Mouse (Mus musculus) megakaryocyte-erythroid progenitor cell, adult 5-6 weeks (primary cell): Measurements from ENCODE around the gene Ms4a10. TPM values are rescaled to one million over a fixed set of nuclear protein-coding genes. Genes with fewer than 3 reads are reported as not detected.

Experiments used
- ATAC-seq: replicated peaks from 2 replicates; pipeline ENCODE4 v1.8.0; 2016; ENCODE audit warnings: mild to moderate bottlenecking, inconsistent platforms; ENCODE audit not compliant: severe bottlenecking, poor library complexity, low FRiP score, low TSS enrichment
- total RNA-seq, 2 experiments: library from RNA; stranded (forward) in 1 of 2; stranded (reverse) in 1 of 2; fragments of 200-1000, 215-1000 nt in 1 of 2; fragments of >200 nt in 1 of 2; fragmentation: Nextera tagmentation in 1 of 2; gene quantifications; 2 replicates each; pipeline ENCODE4 v1.2.3; 2014 to 2017

Gene Ms4a10
- total RNA-seq, 2 experiments from 2014 or later: not detected

DNA sequence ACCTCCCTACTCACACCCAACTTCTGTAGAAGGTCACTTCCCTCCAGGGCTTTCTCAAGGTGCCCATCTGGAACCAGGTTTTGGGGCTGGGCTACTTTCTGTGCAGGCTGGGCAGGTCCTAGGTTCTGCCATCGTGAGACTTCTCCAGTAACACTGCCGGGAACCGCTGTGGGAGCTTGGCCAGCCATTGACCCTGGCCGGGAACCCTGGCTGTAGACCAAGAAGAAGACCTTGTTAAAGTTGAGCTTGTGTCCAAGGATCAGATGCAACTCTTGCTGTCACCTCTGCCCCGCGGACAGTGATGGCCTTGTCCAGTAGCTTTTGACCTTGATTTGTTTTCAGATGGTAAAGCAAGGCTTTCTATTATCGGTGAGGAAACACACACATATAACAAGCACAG lies 5.9 kb downstream of the Ms4a10 start:
- no peak for ATAC-seq

DNA sequence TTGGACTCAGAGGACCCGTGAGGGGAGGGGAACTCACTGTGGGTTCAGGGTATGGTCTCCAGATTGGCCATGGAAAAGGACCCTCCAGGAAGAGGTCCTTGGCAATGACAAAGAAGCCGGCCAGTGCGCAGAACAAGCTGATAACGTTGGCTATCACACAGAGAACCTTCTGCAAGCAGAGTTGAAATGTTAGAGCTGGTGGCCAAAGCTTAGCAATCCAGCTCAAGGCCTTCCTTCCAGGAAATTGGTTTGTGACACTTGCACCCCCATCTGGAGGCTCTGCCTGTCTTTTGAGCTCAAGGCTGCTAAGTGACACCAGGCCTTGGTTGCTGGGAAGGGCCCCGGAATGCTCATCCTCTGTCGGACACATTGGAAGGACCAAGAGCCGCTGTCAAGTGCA lies 8.7 kb downstream of the Ms4a10 start:
- no peak for ATAC-seq

DNA sequence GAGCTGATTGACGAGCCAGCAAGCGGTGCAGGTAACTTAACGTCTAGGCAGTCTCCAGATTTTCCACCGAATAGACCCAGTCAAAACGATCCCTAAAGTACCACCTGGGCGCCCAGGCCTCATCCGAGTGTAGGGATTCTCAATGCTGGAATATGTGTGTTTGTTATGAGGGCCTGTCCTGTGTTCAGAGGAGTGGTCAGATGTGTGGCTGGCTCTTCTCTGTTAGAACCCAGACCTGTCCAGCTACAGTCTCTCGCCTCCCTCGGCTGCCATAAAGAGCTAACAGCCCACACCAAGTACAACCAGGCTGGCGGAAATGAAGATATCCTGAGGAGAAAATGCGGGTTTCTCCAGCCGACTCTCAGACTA lies 14.5 kb downstream of the Ms4a10 start:
- ATAC-seq: no peak

GRCm38 (mm10) chr19:10959085-10959977 lies 15.1 kb downstream of the Ms4a10 start:
- peak; percentile 79 for ATAC-seq

- no peak for ATAC-seq
These were observed 22.2 kb downstream of the Ms4a10 start for GRCm38 (mm10) chr19:10952021-10952939.

GRCm38 (mm10) chr19:10949558-10949957 lies 24.9 kb downstream of the Ms4a10 start:
- no peak for ATAC-seq

DNA sequence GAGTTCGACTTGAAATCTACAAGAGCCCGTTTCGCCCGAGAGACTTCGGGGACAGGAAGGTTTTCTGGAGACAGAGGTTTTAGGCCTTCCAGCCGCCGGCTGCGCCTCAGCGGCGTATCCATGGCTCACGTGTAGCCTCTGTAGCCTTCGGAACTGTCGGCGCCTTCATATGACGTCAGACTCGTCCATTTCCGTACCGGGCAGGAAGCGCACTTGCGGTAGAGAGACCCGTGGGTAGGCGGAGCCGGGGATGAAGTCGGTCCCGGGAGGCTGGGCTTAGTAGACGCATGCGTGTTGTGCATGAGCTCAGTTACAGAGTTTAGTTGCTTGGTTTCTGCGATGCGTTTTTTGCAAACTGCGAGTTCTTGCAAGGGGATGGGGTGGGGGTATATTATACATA lies 25.4 kb downstream of the Ms4a10 start, which contains the start of gene Ccdc86:
Ccdc86 (minus strand) TSS at position 155 of the 400 bp plus-strand sequence.
- ATAC-seq: peak; percentile 95

DNA sequence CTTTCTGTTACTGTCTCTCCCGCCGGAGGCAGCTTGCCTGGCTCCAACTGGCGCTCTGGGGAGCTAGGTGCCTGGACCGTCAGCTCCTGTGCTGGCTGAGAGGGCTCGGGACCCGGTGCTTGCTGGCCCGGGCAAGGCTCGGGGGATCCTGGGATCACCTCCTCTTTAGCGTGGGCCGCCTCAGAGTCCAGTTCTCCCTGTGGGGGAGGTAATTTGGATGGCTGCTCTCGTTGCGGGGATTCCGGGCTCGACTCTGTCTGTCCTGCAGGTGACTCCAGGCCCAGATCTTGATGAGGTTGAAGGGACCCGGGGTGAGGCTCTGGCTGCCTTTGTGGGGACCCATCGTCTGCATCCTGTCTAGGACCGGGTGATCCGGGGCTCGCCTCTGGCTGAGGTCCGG lies 26.1 kb downstream of the Ms4a10 start:
- ATAC-seq: peak; percentile 31

DNA sequence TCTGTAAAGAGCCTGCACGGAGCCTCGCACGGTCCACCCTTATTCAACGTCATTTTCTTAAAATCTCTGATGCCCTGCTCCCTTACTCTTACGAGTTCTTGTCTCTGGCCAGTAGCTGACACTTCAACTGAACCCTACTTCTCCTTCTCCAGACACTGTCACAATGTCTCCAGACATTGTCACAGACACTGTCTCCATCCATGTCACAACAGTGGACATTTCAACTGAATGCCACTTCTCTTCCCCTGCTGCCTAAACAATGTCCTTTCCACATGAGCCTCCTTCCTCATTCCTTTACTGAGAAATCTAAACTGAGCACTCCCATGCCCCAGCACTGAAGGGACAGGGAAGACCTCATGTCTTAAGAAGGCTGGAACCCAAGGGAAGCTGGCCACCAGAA lies 27.3 kb downstream of the Ms4a10 start:
- ATAC-seq: no peak

- ATAC-seq: no peak
These were observed 28.0 kb downstream of the Ms4a10 start for GRCm38 (mm10) chr19:10946506-10946905.

- no peak for ATAC-seq
These were observed 30.5 kb downstream of the Ms4a10 start for GRCm38 (mm10) chr19:10943955-10944354.

- ATAC-seq: peak; percentile 11
These were observed 33.5 kb downstream of the Ms4a10 start for GRCm38 (mm10) chr19:10940801-10941457.

DNA sequence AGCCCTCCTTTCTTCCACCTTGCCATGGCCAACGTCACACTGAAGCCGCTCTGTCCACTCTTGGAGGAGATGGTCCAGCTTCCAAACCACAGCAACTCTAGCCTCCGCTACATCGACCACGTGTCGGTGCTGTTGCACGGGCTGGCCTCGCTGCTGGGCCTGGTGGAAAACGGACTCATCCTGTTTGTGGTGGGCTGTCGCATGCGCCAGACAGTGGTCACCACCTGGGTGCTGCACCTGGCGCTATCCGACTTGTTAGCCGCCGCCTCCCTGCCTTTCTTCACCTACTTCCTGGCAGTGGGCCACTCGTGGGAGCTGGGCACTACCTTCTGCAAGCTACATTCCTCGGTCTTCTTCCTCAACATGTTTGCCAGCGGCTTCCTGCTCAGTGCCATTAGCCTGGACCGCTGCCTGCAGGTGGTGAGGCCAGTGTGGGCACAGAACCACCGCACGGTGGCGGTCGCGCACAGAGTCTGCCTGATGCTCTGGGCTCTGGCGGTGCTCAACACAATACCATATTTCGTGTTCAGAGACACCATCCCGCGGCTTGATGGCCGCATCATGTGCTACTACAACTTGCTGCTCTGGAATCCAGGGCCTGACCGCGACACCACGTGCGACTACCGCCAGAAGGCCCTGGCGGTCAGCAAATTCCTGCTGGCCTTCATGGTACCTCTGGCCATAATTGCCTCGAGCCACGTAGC lies 34.2 kb downstream of the Ms4a10 start:
- ATAC-seq: peak; percentile 74

DNA sequence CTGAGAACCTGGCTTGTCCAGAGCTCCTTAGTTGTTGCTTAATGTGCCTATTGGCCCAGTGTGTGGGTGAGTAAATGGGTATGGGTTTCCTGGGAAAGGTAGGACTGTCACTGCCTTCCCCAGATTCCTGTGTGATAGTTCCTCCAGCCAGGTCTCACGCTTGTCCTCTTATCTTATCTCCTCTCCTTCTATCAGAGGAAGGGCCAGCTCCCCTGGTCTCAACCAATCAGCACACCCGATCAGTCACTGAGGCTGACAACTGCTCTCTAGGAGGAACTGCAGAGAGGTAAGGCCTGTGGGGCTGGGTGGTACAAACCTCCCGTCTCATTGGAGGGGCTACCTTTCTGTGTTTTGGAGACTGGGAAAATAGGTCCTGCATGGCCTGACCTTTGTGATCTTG lies 35.7 kb downstream of the Ms4a10 start:
- no peak for ATAC-seq

GRCm38 (mm10) chr19:10937110-10937563 lies 37.3 kb downstream of the Ms4a10 start, which contains the start of gene Ptgdr2:
Ptgdr2 (plus strand) TSS chr19:10937160.
- peak; percentile 81 for ATAC-seq

- no peak for ATAC-seq
These were observed 38.4 kb downstream of the Ms4a10 start for GRCm38 (mm10) chr19:10936077-10936476.

DNA sequence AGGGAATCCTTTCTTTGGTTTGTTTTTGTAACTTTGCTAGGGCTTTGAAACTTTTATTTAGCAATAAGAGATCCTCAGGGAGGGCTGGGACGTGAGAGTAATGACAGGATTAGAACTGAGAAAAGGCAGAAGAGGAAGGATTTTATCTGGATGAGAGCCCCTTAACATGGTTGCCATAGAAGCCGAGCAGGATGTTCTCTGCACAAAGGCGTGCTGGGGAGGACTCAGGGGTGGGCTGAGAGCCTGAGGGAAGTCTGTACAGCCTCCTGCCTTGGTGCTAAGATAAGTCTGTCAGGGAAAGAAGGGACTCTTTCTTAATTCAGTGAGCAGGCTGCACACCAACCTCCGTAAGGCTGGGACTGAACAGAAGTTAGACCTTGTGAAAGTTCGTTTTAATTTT lies 39.4 kb downstream of the Ms4a10 start:
- ATAC-seq: no peak

DNA sequence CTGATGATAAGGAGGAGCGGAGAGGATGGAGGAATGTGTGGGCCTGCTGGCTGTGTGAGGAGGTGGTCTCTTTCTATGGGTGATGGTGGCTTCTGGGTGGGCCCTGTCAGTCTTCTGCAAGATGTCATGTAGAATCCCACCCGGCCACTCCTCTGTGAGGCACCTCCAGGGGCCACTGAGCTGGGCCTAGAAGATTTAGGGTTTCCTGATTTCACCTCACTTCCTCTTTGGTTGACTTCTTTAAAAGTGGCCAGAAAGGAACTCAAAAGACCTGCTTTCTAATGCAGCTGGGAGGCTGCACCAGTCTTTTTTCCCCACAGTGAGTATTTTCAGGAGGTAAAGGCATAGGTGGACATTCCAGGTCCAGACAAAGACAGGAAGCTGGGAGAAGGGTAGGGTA lies 43.8 kb downstream of the Ms4a10 start:
- no peak for ATAC-seq

- no peak for ATAC-seq
These were observed 47.8 kb downstream of the Ms4a10 start for GRCm38 (mm10) chr19:10926666-10927065.
